Mouse (Mus musculus) liver, adult 2 months (tissue): Measurements from ENCODE around the gene Sult2a8. TPM values are rescaled to one million over a fixed set of nuclear protein-coding genes. Genes with fewer than 3 reads are reported as not detected.
A peak's percentile ranks its signal among the peaks of the same experiment; 100 is the strongest.

Experiments used
- DNase-seq: peaks from one replicate; pipeline ENCODE4 v3.0.0-alpha.2; 2011; ENCODE audit warnings: low read depth, low spot score; ENCODE audit errors: extremely low read depth
- H3K27ac ChIP-seq: fragments of 200-500 bp; replicated peaks from 2 replicates; pipeline ENCODE4 v1.5.1; 2012; ENCODE audit warnings: low read depth, mild to moderate bottlenecking, control low read depth, inconsistent platforms, low read length; ENCODE audit not compliant: insufficient read depth
- H3K27me3 ChIP-seq: fragments of 200-500 bp; 2 replicates; pipeline ENCODE4 v1.6.1; 2012; ENCODE audit warnings: mild to moderate bottlenecking, moderate library complexity, low read length, inconsistent platforms; ENCODE audit not compliant: control insufficient read depth, insufficient read depth
- H3K36me3 ChIP-seq: fragments of 200-500 bp; 2 replicates; pipeline ENCODE4 v1.6.1; 2012; ENCODE audit warnings: low read length, inconsistent platforms; ENCODE audit not compliant: control insufficient read depth, insufficient read depth
- H3K4me1 ChIP-seq: fragments of 200-500 bp; 2 replicates; pipeline ENCODE4 v1.6.1; 2011; ENCODE audit warnings: low read length; ENCODE audit not compliant: control insufficient read depth, insufficient read depth
- H3K4me3 ChIP-seq: fragments of 200-500 bp; 2 replicates; pipeline ENCODE4 v1.5.1; 2011; ENCODE audit warnings: low read depth, mild to moderate bottlenecking, control low read depth, low read length, moderate library complexity; ENCODE audit not compliant: insufficient read depth
- H3K79me2 ChIP-seq: fragments of 200-500 bp; 2 replicates; pipeline ENCODE4 v1.6.1; 2012; ENCODE audit warnings: inconsistent platforms, mild to moderate bottlenecking, low read length, moderate library complexity; ENCODE audit not compliant: control insufficient read depth, insufficient read depth
- H3K9ac ChIP-seq: fragments of 200-500 bp; 2 replicates; pipeline ENCODE4 v1.6.1; 2012; ENCODE audit warnings: low read depth, mild to moderate bottlenecking, control low read depth, inconsistent platforms, low read length
- CTCF ChIP-seq: fragments of 200-500 bp; IDR thresholded peaks from 2 replicates; pipeline ENCODE4 v1.5.1; 2011; ENCODE audit warnings: low read depth, low read length, control low read depth
- POLR2A ChIP-seq: fragments of 200-500 bp; IDR thresholded peaks from 2 replicates; pipeline ENCODE4 v1.6.1; 2011; ENCODE audit warnings: low read length, control low read depth; ENCODE audit not compliant: insufficient read depth; ENCODE audit errors: extremely low read depth
- polyA plus RNA-seq: library from polyadenylated mRNA; depleted of rRNA; stranded (reverse); fragments of >200 nt; gene quantifications from 2 replicates; pipeline ENCODE4 v1.2.3, GENCODE M21; 2012; rRNA removed
- total RNA-seq: library from RNA; depleted of rRNA; stranded (reverse); fragments of >200 nt; gene quantifications from 2 replicates; pipeline ENCODE4 v1.2.3, GENCODE M21; 2014; rRNA removed

Sult2a8 gene
- total and polyA plus RNA-seq, 2 experiments, result 79.7 to 1,177 TPM

- Histone ChIP-seq H3K4me3 (no peak overlapping the region), H3K27me3 (no peaks in the 10 kb centered on the region), H3K36me3 (no peaks in the 10 kb centered on the region), H3K9ac (no peak overlapping the region), H3K27ac (no peak overlapping the region), H3K79me2 (no peaks in the 10 kb centered on the region), H3K4me1 (no peaks in the 10 kb centered on the region)
- TF ChIP-seq CTCF (no peak), POLR2A (no peak)
- peak; percentile 85 for DNase-seq
Observed at GRCm38 (mm10) chr7:14396462-14396861, 50.1 kb downstream of the Sult2a8 start.

Other genes with a start within 250 kb of the Sult2a8 start
- gene Sult2a6, start 191.9 kb downstream of the Sult2a8 start, total RNA-seq, result 0.40 and 3.7 TPM in 2 replicates
- 0.12 TPM in 1 of 2 replicates, not detected in the other for gene Sult2a6, start 191.9 kb downstream of the Sult2a8 start, polyA plus RNA-seq
- gene Obox8, start 113.2 kb downstream of the Sult2a8 start, total RNA-seq, result 0.34 TPM in 1 of 2 replicates, not detected in the other
- gene Obox8, start 113.2 kb downstream of the Sult2a8 start, polyA plus RNA-seq, result not detected in 2 replicates
- 3.1 and 25.4 TPM in 2 replicates for gene Sult2a7, start 47.5 kb upstream of the Sult2a8 start, total RNA-seq
- gene Sult2a7, start 47.5 kb upstream of the Sult2a8 start, polyA plus RNA-seq, result 0.70 and 6.6 TPM in 2 replicates
- under 0.01 and 0.09 TPM in 2 replicates for gene Vmn1r90, start 116.7 kb upstream of the Sult2a8 start, total RNA-seq
- gene Vmn1r90, start 116.7 kb upstream of the Sult2a8 start, polyA plus RNA-seq, result not detected in 2 replicates
- gene Obox7, start 212.7 kb upstream of the Sult2a8 start, total RNA-seq, result not detected in 2 replicates
- not detected in 2 replicates for gene Obox7, start 212.7 kb upstream of the Sult2a8 start, polyA plus RNA-seq